Mouse (Mus musculus): ENCODE results near the gene Exoc6. TPM values are rescaled to one million over a fixed set of nuclear protein-coding genes. Genes with fewer than 3 reads are reported as not detected.

Gene Exoc6
- polyA plus RNA-seq, 1 experiment from 2014 or later = 7.5 TPM

DNA sequence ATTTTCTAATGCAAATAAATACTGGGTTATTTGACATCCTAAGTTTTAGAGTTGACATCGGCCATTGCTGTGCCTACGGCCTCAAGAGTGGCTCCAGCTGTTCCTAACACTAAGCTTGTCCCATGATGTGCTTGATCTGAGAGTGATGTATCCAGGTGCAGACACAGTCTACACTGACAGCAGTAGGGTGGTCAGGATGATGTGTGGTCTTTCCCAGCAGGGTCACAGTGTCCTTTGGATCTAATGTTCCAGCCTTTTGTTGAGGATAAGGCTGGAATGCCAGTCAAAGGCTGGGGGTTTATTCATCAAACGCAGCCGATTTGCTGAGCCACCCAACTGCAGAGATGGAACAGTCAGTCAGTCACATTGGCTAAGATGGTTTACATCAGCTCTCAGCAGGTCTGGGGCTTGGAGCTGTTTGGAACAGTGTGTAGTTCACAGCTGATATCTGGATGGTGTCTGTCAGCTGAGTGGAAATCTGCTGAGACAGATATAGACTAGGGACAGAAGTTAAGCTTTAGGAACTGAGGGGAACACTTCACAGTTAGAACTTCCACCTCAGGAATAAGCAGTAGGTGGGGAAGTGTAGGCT, 64.9 kb downstream of the Exoc6 start:
- Histone ChIP-seq H3K9me3 (ENCODE audit: control insufficient read depth, low read length) (no peaks in the 10 kb centered on the region), H3K4me2 (ENCODE audit: low read depth, severe bottlenecking) (no peak overlapping the region), H3K36me3 (ENCODE audit: control insufficient read depth, insufficient read depth, low read length) (no peaks in the 10 kb centered on the region), H3K4me3 (ENCODE audit: low read depth, low read length) (no peak overlapping the region), H3K4me1 (ENCODE audit: control insufficient read depth, insufficient read depth, low read length) (peaks cover 8% of the 10 kb centered on the region; the same call in 1 of the 2 replicates), H3K27me3 (ENCODE audit: control insufficient read depth, insufficient read depth, low read length) (no peaks in the 10 kb centered on the region), H3K9ac (ENCODE audit: low read length) (no peak overlapping the region), H3K27ac (replicated peaks; ENCODE audit: low read depth, low read length) (no peak overlapping the region)
- no peak for ATAC-seq (ENCODE audit: insufficient number of reproducible peaks, low FRiP score, low TSS enrichment, low read depth)
- 91% methylated on average over 4 of the region's 4 CpGs for WGBS
- no peak for DNase-seq (ENCODE audit: low spot score)

DNA sequence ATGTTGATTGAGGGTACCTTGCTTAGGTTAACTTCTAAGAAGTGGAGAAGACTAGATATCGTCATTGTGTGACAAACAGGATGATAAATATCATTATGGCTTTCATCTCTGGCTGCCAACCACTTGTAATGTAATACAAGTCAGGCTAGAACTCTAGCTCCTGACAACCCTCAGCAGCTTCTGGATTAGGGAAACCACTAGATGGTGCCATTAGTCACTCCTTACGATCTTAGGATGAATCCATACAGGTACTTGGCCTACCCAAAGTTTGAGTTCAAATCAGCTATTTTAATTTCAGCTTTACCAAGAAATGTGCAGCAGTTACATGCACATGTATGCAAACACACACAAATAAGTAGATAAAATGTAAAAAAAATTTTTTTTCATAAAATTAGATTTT, 97.8 kb downstream of the Exoc6 start:
- DNase-seq (ENCODE audit: low spot score) (no peak), ATAC-seq (ENCODE audit: insufficient number of reproducible peaks, low FRiP score, low TSS enrichment, low read depth) (no peak)
- H3K9ac ChIP-seq (ENCODE audit: low read length) = no peak overlapping the region
- H3K4me1 ChIP-seq (ENCODE audit: control insufficient read depth, insufficient read depth, low read length) = no peaks in the 10 kb centered on the region
- H3K27ac ChIP-seq (replicated peaks; ENCODE audit: low read depth, low read length) = no peak overlapping the region
- WGBS = 38% methylated on average over 2 of the region's 2 CpGs
- H3K4me2 ChIP-seq (ENCODE audit: low read depth, severe bottlenecking) = no peak overlapping the region
- no peak overlapping the region for H3K4me3 ChIP-seq (ENCODE audit: low read depth, low read length)
- no peaks in the 10 kb centered on the region for H3K27me3 ChIP-seq (ENCODE audit: control insufficient read depth, insufficient read depth, low read length)
- no peaks in the 10 kb centered on the region for H3K36me3 ChIP-seq (ENCODE audit: control insufficient read depth, insufficient read depth, low read length)
- H3K9me3 ChIP-seq (ENCODE audit: control insufficient read depth, low read length) = no peaks in the 10 kb centered on the region

DNA sequence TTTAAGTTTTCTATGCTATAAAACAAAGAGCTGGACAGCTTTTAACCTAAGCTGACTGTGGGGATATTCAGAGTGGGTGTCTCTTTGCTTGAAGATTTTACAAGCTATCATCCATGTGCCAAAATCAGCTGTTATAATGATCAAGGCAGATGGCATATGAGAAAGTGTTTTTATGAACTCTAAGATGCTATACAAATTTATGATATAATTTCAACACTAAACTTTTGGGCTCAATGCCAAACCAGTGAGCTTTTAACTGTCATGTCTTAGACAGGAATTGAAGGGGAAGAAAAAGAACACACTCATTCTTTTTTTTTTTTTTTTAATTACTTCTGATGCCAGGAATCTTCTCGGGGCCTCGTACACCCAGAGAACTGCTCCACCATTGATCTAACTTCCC, 100.3 kb downstream of the Exoc6 start:
- H3K27me3 ChIP-seq (ENCODE audit: control insufficient read depth, insufficient read depth, low read length) = no peaks in the 10 kb centered on the region
- no peak overlapping the region for H3K9ac ChIP-seq (ENCODE audit: low read length)
- H3K4me2 ChIP-seq (ENCODE audit: low read depth, severe bottlenecking) = no peak overlapping the region
- no peaks in the 10 kb centered on the region for H3K4me1 ChIP-seq (ENCODE audit: control insufficient read depth, insufficient read depth, low read length)
- H3K27ac ChIP-seq (replicated peaks; ENCODE audit: low read depth, low read length) = no peak overlapping the region
- DNase-seq (ENCODE audit: low spot score) (no peak), ATAC-seq (ENCODE audit: insufficient number of reproducible peaks, low FRiP score, low TSS enrichment, low read depth) (no peak)
- no peaks in the 10 kb centered on the region for H3K9me3 ChIP-seq (ENCODE audit: control insufficient read depth, low read length)
- H3K4me3 ChIP-seq (ENCODE audit: low read depth, low read length) = no peak overlapping the region
- 75% methylated on average over 2 of the region's 2 CpGs for WGBS
- H3K36me3 ChIP-seq (ENCODE audit: control insufficient read depth, insufficient read depth, low read length) = no peaks in the 10 kb centered on the region

DNA sequence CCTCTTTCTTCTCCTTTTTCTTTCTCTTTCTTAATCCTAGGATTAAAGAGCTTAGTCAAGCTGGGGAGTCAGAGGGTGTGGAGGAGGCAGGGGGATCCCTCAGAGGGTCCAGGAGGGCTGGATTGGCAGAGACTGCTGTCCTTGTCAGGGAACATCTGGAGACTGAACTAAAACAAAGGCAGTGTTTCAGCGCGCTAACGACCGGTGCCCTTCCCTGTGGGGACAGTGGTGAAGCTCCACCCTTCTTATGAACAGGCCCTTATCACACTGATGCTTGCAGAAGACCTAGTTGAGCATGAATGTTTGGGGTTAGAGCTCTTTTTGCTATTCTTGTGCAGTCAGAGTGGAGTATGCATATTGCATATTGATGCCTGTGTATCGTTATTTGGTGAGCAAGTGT, 103.8 kb downstream of the Exoc6 start:
- Histone ChIP-seq H3K27me3 (ENCODE audit: control insufficient read depth, insufficient read depth, low read length) (no peaks in the 10 kb centered on the region), H3K9ac (ENCODE audit: low read length) (no peak overlapping the region), H3K4me1 (ENCODE audit: control insufficient read depth, insufficient read depth, low read length) (no peaks in the 10 kb centered on the region), H3K36me3 (ENCODE audit: control insufficient read depth, insufficient read depth, low read length) (no peaks in the 10 kb centered on the region), H3K9me3 (ENCODE audit: control insufficient read depth, low read length) (no peaks in the 10 kb centered on the region), H3K4me3 (ENCODE audit: low read depth, low read length) (no peak overlapping the region), H3K27ac (replicated peaks; ENCODE audit: low read depth, low read length) (no peak overlapping the region), H3K4me2 (ENCODE audit: low read depth, severe bottlenecking) (no peak overlapping the region)
- ATAC-seq (ENCODE audit: insufficient number of reproducible peaks, low FRiP score, low TSS enrichment, low read depth) = no peak
- WGBS = 49% methylated on average over 5 of the region's 5 CpGs
- no peak for DNase-seq (ENCODE audit: low spot score)

DNA sequence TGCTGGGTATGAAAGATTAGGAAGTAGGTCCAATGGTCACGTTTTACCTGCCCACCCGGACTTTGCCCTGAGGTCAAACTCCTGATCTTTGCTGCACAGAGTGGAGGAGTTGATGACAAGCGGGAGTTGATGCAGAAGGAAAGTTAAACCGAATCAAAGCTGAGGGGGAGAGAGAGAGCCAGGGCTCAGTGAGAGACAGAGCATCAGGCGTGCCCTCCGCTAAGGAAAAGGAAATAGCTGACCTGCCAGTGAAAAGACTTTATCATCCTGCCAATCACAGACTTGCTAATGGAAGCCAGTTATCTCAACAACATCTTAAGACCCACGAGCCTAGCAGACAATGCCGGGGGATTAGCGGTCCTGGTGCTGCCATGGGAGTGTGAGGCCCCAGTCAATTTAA, 106.2 kb downstream of the Exoc6 start:
- Histone ChIP-seq H3K36me3 (ENCODE audit: control insufficient read depth, insufficient read depth, low read length) (no peaks in the 10 kb centered on the region), H3K4me3 (ENCODE audit: low read depth, low read length) (no peak overlapping the region), H3K27me3 (ENCODE audit: control insufficient read depth, insufficient read depth, low read length) (no peaks in the 10 kb centered on the region), H3K9me3 (ENCODE audit: control insufficient read depth, low read length) (no peaks in the 10 kb centered on the region), H3K4me2 (ENCODE audit: low read depth, severe bottlenecking) (no peak overlapping the region), H3K27ac (replicated peaks; ENCODE audit: low read depth, low read length) (no peak overlapping the region), H3K4me1 (ENCODE audit: control insufficient read depth, insufficient read depth, low read length) (no peaks in the 10 kb centered on the region), H3K9ac (ENCODE audit: low read length) (no peak overlapping the region)
- no peak for DNase-seq (ENCODE audit: low spot score)
- no peak for ATAC-seq (ENCODE audit: insufficient number of reproducible peaks, low FRiP score, low TSS enrichment, low read depth)
- WGBS = 4% methylated on average over 9 of the region's 9 CpGs

DNA sequence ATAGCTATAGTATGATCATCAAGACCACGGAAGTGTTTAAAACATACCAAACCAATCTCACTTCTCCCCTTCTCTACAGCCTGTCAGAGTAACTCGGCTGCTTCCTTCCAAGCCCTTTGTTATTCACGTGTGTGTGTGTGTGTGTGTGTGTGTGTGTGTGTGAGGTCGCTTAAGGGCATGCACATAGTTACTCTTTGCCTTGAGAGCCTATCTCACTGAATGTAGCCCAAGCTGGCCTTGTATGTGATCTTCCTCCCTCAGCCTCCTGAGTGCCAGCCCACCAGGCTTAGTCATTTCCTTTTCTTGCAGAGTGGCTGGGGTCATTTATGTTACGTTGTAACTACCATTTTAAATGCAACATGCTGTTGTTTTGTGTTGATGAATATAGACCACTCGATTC, 115.0 kb downstream of the Exoc6 start:
- Histone ChIP-seq H3K4me3 (ENCODE audit: low read depth, low read length) (no peak overlapping the region), H3K4me1 (ENCODE audit: control insufficient read depth, insufficient read depth, low read length) (no peaks in the 10 kb centered on the region), H3K27me3 (ENCODE audit: control insufficient read depth, insufficient read depth, low read length) (no peaks in the 10 kb centered on the region), H3K9ac (ENCODE audit: low read length) (no peak overlapping the region), H3K4me2 (ENCODE audit: low read depth, severe bottlenecking) (no peak overlapping the region), H3K9me3 (ENCODE audit: control insufficient read depth, low read length) (no peaks in the 10 kb centered on the region), H3K36me3 (ENCODE audit: control insufficient read depth, insufficient read depth, low read length) (no peaks in the 10 kb centered on the region), H3K27ac (replicated peaks; ENCODE audit: low read depth, low read length) (no peak overlapping the region)
- DNase-seq (ENCODE audit: low spot score) = no peak
- 75% methylated on average over 6 of the region's 6 CpGs for WGBS
- no peak for ATAC-seq (ENCODE audit: insufficient number of reproducible peaks, low FRiP score, low TSS enrichment, low read depth)

DNA sequence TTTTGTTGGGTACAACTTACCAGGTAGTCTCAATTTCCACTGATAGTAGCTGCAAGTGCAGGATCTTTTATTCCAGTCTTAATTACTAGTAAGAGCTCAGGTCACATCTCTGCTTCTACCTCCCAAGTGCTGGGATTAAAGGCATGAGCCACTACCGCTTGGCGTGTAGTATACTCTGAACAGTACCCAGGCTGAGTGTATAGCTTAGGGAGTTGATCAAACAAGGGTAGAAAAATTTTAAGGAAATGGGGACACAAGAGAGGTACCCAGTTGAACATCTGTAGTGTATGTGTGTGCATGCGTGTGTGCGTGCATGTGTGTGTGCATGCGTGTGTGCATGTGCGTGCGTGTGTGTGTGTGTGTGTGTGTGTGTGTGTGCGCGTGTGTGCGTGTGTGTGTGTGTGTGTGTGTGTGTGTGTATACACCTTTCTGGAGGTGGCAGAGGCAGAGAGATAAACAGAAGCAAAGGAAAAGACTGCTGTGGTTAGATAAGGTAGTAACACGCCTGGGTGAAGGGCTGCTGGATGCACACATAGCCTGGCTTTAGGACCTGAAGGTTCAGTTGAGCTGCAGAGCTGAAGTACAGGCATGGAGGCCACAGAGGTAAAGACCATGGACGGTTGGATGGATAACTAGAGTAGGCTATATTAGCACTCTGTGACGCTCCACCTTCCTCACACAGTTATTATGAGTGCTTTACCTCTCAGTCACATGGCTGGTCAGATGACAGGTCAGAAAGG, 117.8 kb downstream of the Exoc6 start:
- no peaks in the 10 kb centered on the region for H3K9me3 ChIP-seq (ENCODE audit: control insufficient read depth, low read length)
- no peaks in the 10 kb centered on the region for H3K4me1 ChIP-seq (ENCODE audit: control insufficient read depth, insufficient read depth, low read length)
- H3K36me3 ChIP-seq (ENCODE audit: control insufficient read depth, insufficient read depth, low read length) = no peaks in the 10 kb centered on the region
- H3K4me3 ChIP-seq (ENCODE audit: low read depth, low read length) = no peak overlapping the region
- no peak for DNase-seq (ENCODE audit: low spot score)
- H3K9ac ChIP-seq (ENCODE audit: low read length) = no peak overlapping the region
- no peak overlapping the region for H3K4me2 ChIP-seq (ENCODE audit: low read depth, severe bottlenecking)
- 55% methylated on average over 13 of the region's 13 CpGs for WGBS
- ATAC-seq (ENCODE audit: insufficient number of reproducible peaks, low FRiP score, low TSS enrichment, low read depth) = no peak
- H3K27ac ChIP-seq (replicated peaks; ENCODE audit: low read depth, low read length) = no peak overlapping the region
- no peaks in the 10 kb centered on the region for H3K27me3 ChIP-seq (ENCODE audit: control insufficient read depth, insufficient read depth, low read length)

DNA sequence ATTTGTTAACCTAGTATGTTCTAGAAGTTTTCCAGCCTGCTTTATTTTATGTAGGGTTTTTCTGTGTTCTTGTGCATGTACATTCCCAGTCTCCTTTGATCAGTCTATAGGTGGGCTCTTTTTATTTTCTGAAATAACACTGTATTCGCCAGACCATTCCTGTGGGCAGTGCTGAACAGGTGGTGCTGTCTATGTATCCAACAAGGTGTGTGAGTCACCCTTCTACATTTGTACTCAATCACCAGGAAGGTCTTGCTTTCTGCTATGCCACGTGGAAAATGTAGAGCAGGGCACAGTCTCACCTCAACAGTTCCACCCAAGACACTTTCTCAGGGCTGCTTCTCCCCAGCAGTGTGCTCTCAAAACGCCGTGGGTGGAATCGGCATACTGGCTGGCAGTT, 118.4 kb downstream of the Exoc6 start:
- Histone ChIP-seq H3K9me3 (ENCODE audit: control insufficient read depth, low read length) (no peaks in the 10 kb centered on the region), H3K36me3 (ENCODE audit: control insufficient read depth, insufficient read depth, low read length) (no peaks in the 10 kb centered on the region), H3K4me3 (ENCODE audit: low read depth, low read length) (no peak overlapping the region), H3K9ac (ENCODE audit: low read length) (no peak overlapping the region), H3K27ac (replicated peaks; ENCODE audit: low read depth, low read length) (no peak overlapping the region), H3K4me1 (ENCODE audit: control insufficient read depth, insufficient read depth, low read length) (no peaks in the 10 kb centered on the region), H3K4me2 (ENCODE audit: low read depth, severe bottlenecking) (no peak overlapping the region), H3K27me3 (ENCODE audit: control insufficient read depth, insufficient read depth, low read length) (no peaks in the 10 kb centered on the region)
- DNase-seq (ENCODE audit: low spot score) = no peak
- ATAC-seq (ENCODE audit: insufficient number of reproducible peaks, low FRiP score, low TSS enrichment, low read depth) = no peak
- 88% methylated on average over 5 of the region's 5 CpGs for WGBS

DNA sequence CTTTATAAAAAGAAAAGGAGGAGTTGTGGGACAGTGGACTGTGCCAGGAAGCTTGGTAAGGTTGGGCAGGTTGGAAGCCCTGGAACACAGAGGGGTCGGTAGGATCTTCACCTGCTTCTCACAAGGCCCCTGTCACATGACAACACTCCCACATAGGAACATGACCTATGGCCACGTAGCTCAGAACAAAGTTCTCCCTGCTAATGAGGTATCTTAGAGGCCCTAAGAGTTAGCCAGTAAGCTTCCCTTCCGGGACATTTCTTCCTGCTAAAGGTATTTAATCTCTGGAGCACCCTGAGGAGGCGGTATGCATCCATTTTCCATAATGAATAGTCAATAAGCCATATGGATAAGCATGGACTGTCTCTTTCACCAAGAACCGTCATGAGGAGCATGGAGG, 119.3 kb downstream of the Exoc6 start:
- Histone ChIP-seq H3K4me2 (ENCODE audit: low read depth, severe bottlenecking) (no peak overlapping the region), H3K27me3 (ENCODE audit: control insufficient read depth, insufficient read depth, low read length) (no peaks in the 10 kb centered on the region), H3K4me1 (ENCODE audit: control insufficient read depth, insufficient read depth, low read length) (no peaks in the 10 kb centered on the region), H3K4me3 (ENCODE audit: low read depth, low read length) (no peak overlapping the region), H3K36me3 (ENCODE audit: control insufficient read depth, insufficient read depth, low read length) (no peaks in the 10 kb centered on the region), H3K9me3 (ENCODE audit: control insufficient read depth, low read length) (no peaks in the 10 kb centered on the region), H3K27ac (replicated peaks; ENCODE audit: low read depth, low read length) (no peak overlapping the region), H3K9ac (ENCODE audit: low read length) (no peak overlapping the region)
- DNase-seq (ENCODE audit: low spot score) (no peak), ATAC-seq (ENCODE audit: insufficient number of reproducible peaks, low FRiP score, low TSS enrichment, low read depth) (no peak)
- 85% methylated on average over 5 of the region's 5 CpGs for WGBS
